Mouse (Mus musculus) embryonic facial prominence, embryonic 12.5 days (tissue): ENCODE results near the gene H1foo. TPM values are rescaled to one million over a fixed set of nuclear protein-coding genes. Genes with fewer than 3 reads are reported as not detected.

ENCODE experiments used
- ATAC-seq: fragments of 200-750 bp; cut with Nextera tagmentation; 2 replicates; pipeline ENCODE4 v1.8.0; 2017; ENCODE audit not compliant: insufficient number of reproducible peaks, insufficient read depth, low FRiP score, low TSS enrichment
- H3K27ac ChIP-seq: fragments of 300-500 bp; sonication (generic); 2 replicates; pipeline ENCODE4 v1.5.1; 2016; ENCODE audit warnings: mild to moderate bottlenecking
- H3K27me3 ChIP-seq: fragments of 300-500 bp; sonication (generic); 2 replicates; pipeline ENCODE4 v1.6.1; 2016; ENCODE audit warnings: mild to moderate bottlenecking, moderate library complexity
- H3K36me3 ChIP-seq: fragments of 300-500 bp; sonication (generic); 2 replicates; pipeline ENCODE4 v1.6.1; 2016; ENCODE audit warnings: mild to moderate bottlenecking
- H3K4me1 ChIP-seq: fragments of 300-500 bp; sonication (generic); 2 replicates; pipeline ENCODE4 v1.6.1; 2016
- H3K4me2 ChIP-seq: fragments of 300-500 bp; sonication (generic); replicated peaks from 2 replicates; pipeline ENCODE4 v1.6.1; 2016; ENCODE audit warnings: mild to moderate bottlenecking, moderate library complexity
- H3K4me3 ChIP-seq: fragments of 300-500 bp; sonication (generic); 2 replicates; pipeline ENCODE4 v1.5.1; 2016; ENCODE audit warnings: mild to moderate bottlenecking
- H3K9ac ChIP-seq: fragments of 300-500 bp; sonication (generic); 2 replicates; pipeline ENCODE4 v1.6.1; 2016; ENCODE audit warnings: mild to moderate bottlenecking, moderate library complexity
- H3K9me3 ChIP-seq: fragments of 300-500 bp; sonication (generic); 2 replicates; pipeline ENCODE4 v1.6.1; 2016; ENCODE audit warnings: mild to moderate bottlenecking, moderate library complexity
- WGBS: fragments of 180-500 bp; shearing (Covaris S2); methylation state at CpG from one replicate; pipeline ENCODE4 v1.1.7; 2016; 5-methylcytosine and 5-hydroxymethylcytosine counted together
- polyA plus RNA-seq: library from polyadenylated mRNA; unstranded; fragments of >200 nt; fragmentation: Nextera tagmentation; extraction: Ambion mirVana; gene quantifications from 2 replicates; pipeline ENCODE4 v1.2.1, GENCODE M21; 2016

The H1foo gene
- polyA plus RNA-seq = not detected in 2 replicates

- Histone ChIP-seq H3K27ac (no peak within 1 kb of the TSS), H3K4me3 (no peak within 1 kb of the TSS), H3K27me3 (no peaks in the 10 kb centered on the region), H3K4me1 (peaks cover 15% of the 10 kb centered on the region), H3K9me3 (no peaks in the 10 kb centered on the region), H3K4me2 (no peak within 1 kb of the TSS), H3K9ac (no peak within 1 kb of the TSS), H3K36me3 (no peaks in the 10 kb centered on the region)
- 79% methylated on average over 5 of the region's 5 CpGs for WGBS
- ATAC-seq = no peak
Measured at GRCm38 (mm10) chr6:115944638-115945037, at the start of gene H1foo. H1foo (plus strand) TSS chr6:115944938.

- H3K27ac ChIP-seq = no peak overlapping the region
- ATAC-seq = no peak
- no peak overlapping the region for H3K4me2 ChIP-seq
- H3K9me3 ChIP-seq = no peaks in the 10 kb centered on the region
- no peaks in the 10 kb centered on the region for H3K27me3 ChIP-seq
- 54% methylated on average over 1 of the region's 1 CpGs for WGBS
- no peak overlapping the region for H3K9ac ChIP-seq
- H3K4me1 ChIP-seq = peaks cover 16% of the 10 kb centered on the region
- peaks cover 19% of the 10 kb centered on the region for H3K36me3 ChIP-seq
- no peak overlapping the region for H3K4me3 ChIP-seq
Measured at GRCm38 (mm10) chr6:115896346-115896745, 48.4 kb upstream of the H1foo start.

- no peak overlapping the region for H3K4me2 ChIP-seq
- no peaks in the 10 kb centered on the region for H3K27me3 ChIP-seq
- WGBS = 67% methylated on average over 4 of the region's 4 CpGs
- peaks cover 9% of the 10 kb centered on the region; the same call in 1 of the 2 replicates for H3K4me1 ChIP-seq
- H3K9me3 ChIP-seq = no peaks in the 10 kb centered on the region
- H3K4me3 ChIP-seq = no peak overlapping the region
- H3K36me3 ChIP-seq = peaks cover 14% of the 10 kb centered on the region
- H3K27ac ChIP-seq = no peak overlapping the region
- ATAC-seq = no peak
- no peak overlapping the region for H3K9ac ChIP-seq
Measured at GRCm38 (mm10) chr6:115897117-115897516, 47.6 kb upstream of the H1foo start.

- Histone ChIP-seq H3K36me3 (peaks cover 10% of the 10 kb centered on the region), H3K27ac (no peak overlapping the region), H3K9me3 (no peaks in the 10 kb centered on the region), H3K4me1 (peaks cover 9% of the 10 kb centered on the region; the same call in 1 of the 2 replicates), H3K27me3 (no peaks in the 10 kb centered on the region), H3K9ac (no peak overlapping the region), H3K4me3 (no peak overlapping the region), H3K4me2 (no peak overlapping the region)
- ATAC-seq = no peak
- 60% methylated on average over 7 of the region's 7 CpGs for WGBS
Measured at GRCm38 (mm10) chr6:115897926-115898520, 46.7 kb upstream of the H1foo start.

- Histone ChIP-seq H3K9ac (no peak overlapping the region), H3K36me3 (peaks cover 31% of the 10 kb centered on the region), H3K27ac (no peak overlapping the region), H3K4me3 (no peak overlapping the region), H3K27me3 (no peaks in the 10 kb centered on the region; the same call in 1 of the 2 replicates), H3K4me1 (peaks cover 9% of the 10 kb centered on the region; the same call in 1 of the 2 replicates), H3K4me2 (no peak overlapping the region), H3K9me3 (no peaks in the 10 kb centered on the region)
- 31% methylated on average over 3 of the region's 3 CpGs for WGBS
- ATAC-seq = no peak
Measured at GRCm38 (mm10) chr6:115901062-115901461, 43.7 kb upstream of the H1foo start.

- Histone ChIP-seq H3K9me3 (no peaks in the 10 kb centered on the region), H3K4me3 (no peak overlapping the region), H3K4me1 (peaks cover 9% of the 10 kb centered on the region; the same call in 1 of the 2 replicates), H3K27ac (no peak overlapping the region), H3K36me3 (peaks cover 30% of the 10 kb centered on the region), H3K27me3 (no peaks in the 10 kb centered on the region; the same call in 1 of the 2 replicates), H3K4me2 (no peak overlapping the region), H3K9ac (no peak overlapping the region)
- WGBS = 57% methylated on average over 8 of the region's 8 CpGs
- ATAC-seq = no peak
Measured at GRCm38 (mm10) chr6:115901489-115901931, 43.2 kb upstream of the H1foo start.

GRCm38 (mm10) chr6:115902545-115902944, 42.2 kb upstream of the H1foo start:
- no peaks in the 10 kb centered on the region; the same call in 1 of the 2 replicates for H3K27me3 ChIP-seq
- H3K36me3 ChIP-seq = peaks cover 35% of the 10 kb centered on the region
- WGBS = 85% methylated on average over 3 of the region's 3 CpGs
- ATAC-seq = no peak
- no peak overlapping the region for H3K27ac ChIP-seq
- H3K9ac ChIP-seq = no peak overlapping the region; the same call in 1 of the 2 replicates
- peaks cover 5% of the 10 kb centered on the region; the same call in 1 of the 2 replicates for H3K4me1 ChIP-seq
- H3K4me3 ChIP-seq = no peak overlapping the region
- H3K4me2 ChIP-seq = no peak overlapping the region
- no peaks in the 10 kb centered on the region for H3K9me3 ChIP-seq

- H3K4me3 ChIP-seq = no peak overlapping the region
- peaks cover 42% of the 10 kb centered on the region for H3K36me3 ChIP-seq
- no peaks in the 10 kb centered on the region; the same call in 1 of the 2 replicates for H3K27me3 ChIP-seq
- H3K9ac ChIP-seq = no peak overlapping the region
- no peak for ATAC-seq
- H3K27ac ChIP-seq = no peak overlapping the region
- peaks cover 4% of the 10 kb centered on the region; the same call in 1 of the 2 replicates for H3K4me1 ChIP-seq
- H3K9me3 ChIP-seq = no peaks in the 10 kb centered on the region
- H3K4me2 ChIP-seq = no peak overlapping the region
- 91% methylated on average over 6 of the region's 6 CpGs for WGBS
Measured at GRCm38 (mm10) chr6:115905568-115905967, 39.2 kb upstream of the H1foo start.

GRCm38 (mm10) chr6:115906455-115906854, 38.3 kb upstream of the H1foo start:
- H3K9ac ChIP-seq = no peak overlapping the region
- peaks cover 4% of the 10 kb centered on the region; the same call in 1 of the 2 replicates for H3K4me1 ChIP-seq
- H3K27ac ChIP-seq = no peak overlapping the region
- H3K9me3 ChIP-seq = no peaks in the 10 kb centered on the region
- H3K27me3 ChIP-seq = no peaks in the 10 kb centered on the region; the same call in 1 of the 2 replicates
- WGBS = 88% methylated on average over 1 of the region's 1 CpGs
- H3K4me3 ChIP-seq = no peak overlapping the region
- ATAC-seq = no peak
- H3K36me3 ChIP-seq = peaks cover 45% of the 10 kb centered on the region
- H3K4me2 ChIP-seq = no peak overlapping the region

GRCm38 (mm10) chr6:115906871-115907270, 37.9 kb upstream of the H1foo start:
- no peak for ATAC-seq
- Histone ChIP-seq H3K4me1 (peaks cover 4% of the 10 kb centered on the region; the same call in 1 of the 2 replicates), H3K36me3 (peaks cover 45% of the 10 kb centered on the region), H3K27ac (no peak overlapping the region), H3K9me3 (no peaks in the 10 kb centered on the region), H3K27me3 (no peaks in the 10 kb centered on the region; the same call in 1 of the 2 replicates), H3K4me3 (no peak overlapping the region), H3K9ac (no peak overlapping the region), H3K4me2 (no peak overlapping the region)
- WGBS = 84% methylated on average over 2 of the region's 2 CpGs

- H3K9me3 ChIP-seq = no peaks in the 10 kb centered on the region
- WGBS = 63% methylated on average over 6 of the region's 6 CpGs
- no peak overlapping the region for H3K9ac ChIP-seq
- no peaks in the 10 kb centered on the region; the same call in 1 of the 2 replicates for H3K27me3 ChIP-seq
- peaks cover 41% of the 10 kb centered on the region for H3K36me3 ChIP-seq
- H3K4me2 ChIP-seq = no peak overlapping the region
- H3K4me3 ChIP-seq = no peak overlapping the region
- H3K4me1 ChIP-seq = peaks cover 4% of the 10 kb centered on the region; the same call in 1 of the 2 replicates
- no peak overlapping the region for H3K27ac ChIP-seq
- ATAC-seq = no peak
Measured at GRCm38 (mm10) chr6:115908421-115908982, 36.2 kb upstream of the H1foo start.

GRCm38 (mm10) chr6:115909052-115909451, 35.7 kb upstream of the H1foo start:
- Histone ChIP-seq H3K27me3 (no peaks in the 10 kb centered on the region), H3K4me3 (no peak overlapping the region), H3K9ac (no peak overlapping the region), H3K36me3 (peaks cover 41% of the 10 kb centered on the region), H3K27ac (no peak overlapping the region), H3K4me1 (peaks cover 4% of the 10 kb centered on the region; the same call in 1 of the 2 replicates), H3K4me2 (no peak overlapping the region), H3K9me3 (no peaks in the 10 kb centered on the region)
- ATAC-seq = no peak
- 76% methylated on average over 3 of the region's 3 CpGs for WGBS
